ENCODE assay signal across 9 mouse cellular contexts in the genomic region with DNA sequence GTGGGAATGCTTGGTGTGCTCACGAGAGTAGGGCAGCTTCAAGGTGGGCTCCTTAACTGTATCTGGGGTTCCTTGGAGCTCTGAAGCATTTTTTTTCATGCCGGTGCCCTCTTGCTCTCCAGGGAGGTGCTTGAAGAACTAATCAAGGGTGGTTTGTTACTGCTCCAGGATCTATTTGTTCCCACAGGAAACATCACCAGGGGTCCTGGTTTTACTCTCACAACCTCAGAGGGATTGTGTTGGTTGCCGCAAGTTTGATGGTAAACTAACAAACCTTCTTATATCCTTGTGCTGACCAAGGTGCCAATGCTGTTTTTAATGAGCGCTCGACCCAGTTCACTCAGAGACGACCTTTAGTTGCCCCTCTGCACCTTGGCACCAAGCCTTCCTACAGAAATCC. TPM values are rescaled to one million over a fixed set of nuclear protein-coding genes. Genes with fewer than 3 reads are reported as not detected.
DNase-seq lines count a peak whose midpoint lies in the region; ATAC-seq and TF ChIP-seq lines count a peak whose summit lies in the region.
"Had no signal": no experiment of that assay in that cellular context is flagged by ENCODE, and none has a peak within 500 bp of the region (broad histone marks: within the 10 kb centered on the region; RNA-seq: fewer than 3 reads in every experiment).

No protein-coding gene starts in this region.

- H3K4me2 ChIP-seq in lung, embryonic 16.5 days (ENCODE audit: low read depth, low read length), result peak overlapping the region; percentile 96
- peak overlapping the region; percentile 98 for H3K4me2 ChIP-seq in forebrain, embryonic 16.5 days (ENCODE audit: low read length)
- peak overlapping the region; percentile 75 for H3K4me2 ChIP-seq in limb, embryonic 14.5 days (replicated peaks; ENCODE audit: low read depth, low read length, severe bottlenecking)

- peaks cover 9% of the 10 kb centered on the region for H3K4me1 ChIP-seq in lung, embryonic 16.5 days (replicated peaks; ENCODE audit: control insufficient read depth, insufficient read depth, low read length)
- H3K4me1 ChIP-seq in forebrain, embryonic 16.5 days (replicated peaks; ENCODE audit: control insufficient read depth, insufficient read depth, low read length), result peaks cover 5% of the 10 kb centered on the region
- no peaks in the 10 kb centered on the region for H3K4me1 ChIP-seq in limb, embryonic 14.5 days (ENCODE audit: control insufficient read depth, insufficient read depth, low read length)
- peaks cover 6% of the 10 kb centered on the region; the same call in 1 of the 2 replicates for H3K4me1 ChIP-seq in small intestine, adult 2 months (ENCODE audit: control insufficient read depth, insufficient read depth, insufficient read length, low read length)

- no peak for TF ChIP-seq CTCF in small intestine, adult 2 months (IDR thresholded peaks at IDR 0.05; ENCODE audit: extremely low read depth, insufficient read length, insufficient replicate concordance, low read depth, low read length)

- no peak for DNase-seq in lung, postnatal 25 days (ENCODE audit: low spot score)
- no peak for DNase-seq in limb, embryonic 14.5 days (ENCODE audit: low spot score)
- DNase-seq in left cerebral cortex, adult 8-10 months (ENCODE audit: low spot score in 2 of 2), result no peak
- no peak for DNase-seq in gastrocnemius, postnatal 25 days
- no peak for DNase-seq in spleen, adult 18-20 months
- DNase-seq: cerebellum, postnatal 14 days had no signal

- H3K9me3 ChIP-seq in lung, embryonic 16.5 days (ENCODE audit: control insufficient read depth, low read length), result no peaks in the 10 kb centered on the region
- H3K9me3 ChIP-seq in forebrain, embryonic 16.5 days (ENCODE audit: control insufficient read depth, low read length), result no peaks in the 10 kb centered on the region
- H3K9me3 ChIP-seq in limb, embryonic 14.5 days (ENCODE audit: control insufficient read depth, low read length), result no peaks in the 10 kb centered on the region

- H3K4me3 ChIP-seq in lung, embryonic 16.5 days (ENCODE audit: low read length), result peak overlapping the region; percentile 61
- H3K4me3 ChIP-seq in forebrain, embryonic 16.5 days (replicated peaks; ENCODE audit: low read length), result peak overlapping the region; percentile 82
- H3K4me3 ChIP-seq in limb, embryonic 14.5 days (replicated peaks; ENCODE audit: low read length), result peak overlapping the region; percentile 54
- peak overlapping the region; percentile 61; the same call in 1 of the 2 replicates for H3K4me3 ChIP-seq in small intestine, adult 2 months (ENCODE audit: low read depth, low read length)

- no peak for TF ChIP-seq POLR2A in limb, embryonic 14.5 days (IDR thresholded peaks at IDR 0.05; ENCODE audit: borderline replicate concordance, extremely low read depth, insufficient read depth, insufficient read length)
- TF ChIP-seq POLR2A in small intestine, adult 2 months (IDR thresholded peaks at IDR 0.05; ENCODE audit: low read depth, low read length), result no peak

- peak overlapping the region; percentile 27; the same call in 1 of the 2 replicates for H3K9ac ChIP-seq in lung, embryonic 16.5 days (ENCODE audit: low read length)
- H3K9ac ChIP-seq in forebrain, embryonic 16.5 days (replicated peaks; ENCODE audit: low read depth, low read length), result peak overlapping the region; percentile 70; the same call in 1 of the 2 replicates
- H3K9ac ChIP-seq in limb, embryonic 14.5 days (ENCODE audit: low read depth, low read length, severe bottlenecking), result peak overlapping the region; percentile 44; the same call in 1 of the 2 replicates

- 21% methylated on average over 6 of the region's 6 CpGs for WGBS in lung, embryonic 16.5 days
- WGBS in forebrain, embryonic 16.5 days, result 26% methylated on average over 6 of the region's 6 CpGs
- WGBS in limb, embryonic 14.5 days, result 24% methylated on average over 6 of the region's 6 CpGs
- 25% methylated on average over 6 of the region's 6 CpGs for WGBS in small intestine, adult 2 months

- no peak overlapping the region for H3K27ac ChIP-seq in lung, embryonic 16.5 days (ENCODE audit: low read length)
- H3K27ac ChIP-seq in forebrain, embryonic 16.5 days (ENCODE audit: low read length), result no peak overlapping the region
- H3K27ac ChIP-seq in limb, embryonic 14.5 days (replicated peaks; ENCODE audit: low read depth, low read length), result no peak overlapping the region
- no peak overlapping the region for H3K27ac ChIP-seq in small intestine, adult 2 months (ENCODE audit: insufficient read depth, low read depth, low read length)

- ATAC-seq in lung, embryonic 16.5 days (ENCODE audit: low read depth), result no peak
- no peak for ATAC-seq in forebrain, embryonic 16.5 days
- ATAC-seq in limb, embryonic 14.5 days (ENCODE audit: low FRiP score, low read depth), result no peak

- H3K36me3 ChIP-seq in lung, embryonic 16.5 days (ENCODE audit: control insufficient read depth, insufficient read depth, low read length), result no peaks in the 10 kb centered on the region
- no peaks in the 10 kb centered on the region for H3K36me3 ChIP-seq in forebrain, embryonic 16.5 days (ENCODE audit: control insufficient read depth, insufficient read depth)
- no peaks in the 10 kb centered on the region for H3K36me3 ChIP-seq in limb, embryonic 14.5 days (ENCODE audit: control insufficient read depth, insufficient read depth, low read length)
- H3K36me3 ChIP-seq in small intestine, adult 2 months (ENCODE audit: control insufficient read depth, insufficient read depth, low read length), result no peaks in the 10 kb centered on the region

- peaks cover 23% of the 10 kb centered on the region for H3K27me3 ChIP-seq in lung, embryonic 16.5 days (ENCODE audit: control insufficient read depth, insufficient read depth, low read depth, low read length)
- peaks cover 25% of the 10 kb centered on the region for H3K27me3 ChIP-seq in forebrain, embryonic 16.5 days (replicated peaks; ENCODE audit: control insufficient read depth, insufficient read depth, low read length)
- H3K27me3 ChIP-seq in limb, embryonic 14.5 days (ENCODE audit: control insufficient read depth, insufficient read depth, low read length), result peaks cover 24% of the 10 kb centered on the region; the same call in 1 of the 2 replicates
- peaks cover 28% of the 10 kb centered on the region for H3K27me3 ChIP-seq in small intestine, adult 2 months (ENCODE audit: control insufficient read depth, insufficient read depth, low read length)

RNA-seq across cellular contexts. Expression of a gene that starts 0.9 kb away (rescaled TPM):
- 0.11 and 0.19 TPM in 2 replicates for polyA plus RNA-seq in lung, embryonic 16.5 days (2015; fragmentation: Nextera tagmentation; extraction: Ambion mirVana)
- polyA plus RNA-seq in forebrain, embryonic 16.5 days (2015; fragmentation: Nextera tagmentation; extraction: Ambion mirVana), result 2.0 and 3.1 TPM in 2 replicates
- 0.78 and 1.1 TPM in 2 replicates for polyA plus RNA-seq in limb, embryonic 14.5 days (2012; rRNA removed)
- polyA plus RNA-seq in limb, embryonic 14.5 days (2014; fragmentation: Nextera tagmentation; extraction: Ambion mirVana), result 1.4 and 1.8 TPM in 2 replicates
- not detected in 2 replicates for polyA plus RNA-seq in small intestine, adult 2 months (2012; rRNA removed)
- 10 to 100 TPM; 32.4 to 37.0 (median 36.0) TPM for total RNA-seq in left cerebral cortex, adult 8-10 months (2022)
- not detected for total RNA-seq in gastrocnemius, postnatal 25 days (2021)
